Mouse (Mus musculus): ENCODE measurements around the gene Grb10.

Gene Grb10

GRCm38 (mm10) chr11:11904995-11905394, 133.5 kb downstream of the Grb10 start:
- no peak for ATAC-seq (ENCODE audit: low TSS enrichment)

- no peak for ATAC-seq (ENCODE audit: low TSS enrichment)
These were observed 137.0 kb downstream of the Grb10 start for GRCm38 (mm10) chr11:11901509-11901908.

- ATAC-seq (ENCODE audit: low TSS enrichment), result no peak
These were observed 140.0 kb downstream of the Grb10 start for GRCm38 (mm10) chr11:11898496-11898895.

- no peak for ATAC-seq (ENCODE audit: low TSS enrichment)
These were observed 140.7 kb downstream of the Grb10 start, which contains the start of gene Ddc for GRCm38 (mm10) chr11:11897645-11898357. Gene Ddc, minus strand, starts transcription at chr11:11898144.

GRCm38 (mm10) chr11:11895479-11895878, 143.0 kb downstream of the Grb10 start:
- ATAC-seq (ENCODE audit: low TSS enrichment), result no peak

GRCm38 (mm10) chr11:11893769-11894168, 144.7 kb downstream of the Grb10 start:
- no peak for ATAC-seq (ENCODE audit: low TSS enrichment)

GRCm38 (mm10) chr11:11892993-11893602, 145.4 kb downstream of the Grb10 start:
- no peak for ATAC-seq (ENCODE audit: low TSS enrichment)

- peak; percentile 55; the same call in 1 of the 2 replicates for ATAC-seq (ENCODE audit: low TSS enrichment)
These were observed 146.7 kb downstream of the Grb10 start for GRCm38 (mm10) chr11:11891832-11892231.

GRCm38 (mm10) chr11:11890139-11890741, 148.2 kb downstream of the Grb10 start:
- ATAC-seq (ENCODE audit: low TSS enrichment), result no peak

- ATAC-seq (ENCODE audit: low TSS enrichment), result no peak
These were observed 149.8 kb downstream of the Grb10 start for GRCm38 (mm10) chr11:11888727-11889126.

GRCm38 (mm10) chr11:11888051-11888450, 150.4 kb downstream of the Grb10 start:
- no peak for ATAC-seq (ENCODE audit: low TSS enrichment)

GRCm38 (mm10) chr11:11886403-11886998, 152.0 kb downstream of the Grb10 start:
- ATAC-seq (ENCODE audit: low TSS enrichment), result no peak

- ATAC-seq (ENCODE audit: low TSS enrichment), result no peak
These were observed 152.6 kb downstream of the Grb10 start for GRCm38 (mm10) chr11:11885921-11886320.

- ATAC-seq (ENCODE audit: low TSS enrichment), result no peak
These were observed 153.2 kb downstream of the Grb10 start for GRCm38 (mm10) chr11:11885246-11885643.

GRCm38 (mm10) chr11:11884533-11885245, 153.8 kb downstream of the Grb10 start:
- no peak for ATAC-seq (ENCODE audit: low TSS enrichment)

- ATAC-seq (ENCODE audit: low TSS enrichment), result no peak
These were observed 156.7 kb downstream of the Grb10 start for GRCm38 (mm10) chr11:11881783-11882155.

GRCm38 (mm10) chr11:11881026-11881782, 157.3 kb downstream of the Grb10 start:
- ATAC-seq (ENCODE audit: low TSS enrichment), result no peak
